Mouse (Mus musculus): ENCODE measurements around the gene Fbxw4. TPM values are rescaled to one million over a fixed set of nuclear protein-coding genes. Genes with fewer than 3 reads are reported as not detected.

Gene Fbxw4
- total and polyA plus RNA-seq, 3 experiments, result 28.1 to 61.5 (median 31.2) TPM

- no peak overlapping the region for H3K9ac ChIP-seq (ENCODE audit: low read depth, low read length)
- no peaks in the 10 kb centered on the region; the same call in 1 of the 2 replicates for H3K27me3 ChIP-seq (ENCODE audit: control insufficient read depth, insufficient read depth, low read length)
- H3K4me1 ChIP-seq (ENCODE audit: control insufficient read depth, insufficient read depth, low read length), result peaks cover 1% of the 10 kb centered on the region; the same call in 1 of the 2 replicates
- H3K79me2 ChIP-seq (replicated peaks; ENCODE audit: control insufficient read depth, insufficient read depth, low read length), result peaks cover 2% of the 10 kb centered on the region
- H3K27ac ChIP-seq, result no peak overlapping the region
- no peak for DNase-seq
- H3K36me3 ChIP-seq (ENCODE audit: control insufficient read depth, insufficient read depth, low read length), result no peaks in the 10 kb centered on the region
- no peak overlapping the region for H3K4me3 ChIP-seq
- no peak for TF ChIP-seq CTCF (IDR thresholded peaks at IDR 0.05)
- TF ChIP-seq POLR2A (IDR thresholded peaks at IDR 0.05; ENCODE audit: insufficient read depth, low read depth, low read length), result no peak
- no peak for TF ChIP-seq EP300 (IDR thresholded peaks at IDR 0.05; ENCODE audit: insufficient read depth, low read depth, low read length)
- 80% methylated on average over 7 of the region's 7 CpGs for WGBS
- intact Hi-C loops (cut with DNase I), result loop anchor here (2.0 kb wide), 1 partner anchor 28 kb away; no protein-coding TSS in a partner anchor
Observed at GRCm38 (mm10) chr19:45640691-45641090, 19.4 kb downstream of the Fbxw4 start.

DNA sequence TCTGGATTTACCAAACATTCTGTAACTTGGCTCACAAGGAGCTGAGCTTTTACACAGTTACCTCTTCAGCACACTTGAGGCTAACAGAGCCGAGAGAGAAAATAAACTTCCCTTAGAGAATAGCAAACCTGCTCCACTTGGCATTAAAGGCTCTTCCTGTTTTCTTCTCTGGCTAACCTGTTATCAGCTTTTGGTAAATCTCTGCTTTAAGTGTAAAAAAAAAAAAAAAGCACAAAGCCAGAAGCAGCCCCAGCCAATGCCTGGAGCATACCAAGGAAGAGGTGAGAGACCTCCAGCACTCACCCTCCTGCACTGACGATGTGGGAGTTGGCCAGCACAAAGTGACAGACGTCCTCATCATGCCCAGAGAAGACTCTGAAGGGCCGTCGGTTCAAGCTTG, 24.2 kb downstream of the Fbxw4 start:
- no peaks in the 10 kb centered on the region; the same call in 1 of the 2 replicates for H3K79me2 ChIP-seq (replicated peaks; ENCODE audit: control insufficient read depth, insufficient read depth, low read length)
- no peaks in the 10 kb centered on the region for H3K36me3 ChIP-seq (ENCODE audit: control insufficient read depth, insufficient read depth, low read length)
- TF ChIP-seq EP300 (IDR thresholded peaks at IDR 0.05; ENCODE audit: insufficient read depth, low read depth, low read length), result no peak
- no peak for TF ChIP-seq CTCF (IDR thresholded peaks at IDR 0.05)
- TF ChIP-seq POLR2A (IDR thresholded peaks at IDR 0.05; ENCODE audit: insufficient read depth, low read depth, low read length), result no peak
- WGBS, result 52% methylated on average over 5 of the region's 5 CpGs
- intact Hi-C loops (cut with DNase I), result no loop called here
- H3K27ac ChIP-seq, result no peak overlapping the region
- H3K4me1 ChIP-seq (ENCODE audit: control insufficient read depth, insufficient read depth, low read length), result peaks cover 1% of the 10 kb centered on the region; the same call in 1 of the 2 replicates
- H3K27me3 ChIP-seq (ENCODE audit: control insufficient read depth, insufficient read depth, low read length), result no peaks in the 10 kb centered on the region; the same call in 1 of the 2 replicates
- H3K4me3 ChIP-seq, result no peak overlapping the region
- H3K9ac ChIP-seq (ENCODE audit: low read depth, low read length), result no peak overlapping the region
- no peak for DNase-seq

DNA sequence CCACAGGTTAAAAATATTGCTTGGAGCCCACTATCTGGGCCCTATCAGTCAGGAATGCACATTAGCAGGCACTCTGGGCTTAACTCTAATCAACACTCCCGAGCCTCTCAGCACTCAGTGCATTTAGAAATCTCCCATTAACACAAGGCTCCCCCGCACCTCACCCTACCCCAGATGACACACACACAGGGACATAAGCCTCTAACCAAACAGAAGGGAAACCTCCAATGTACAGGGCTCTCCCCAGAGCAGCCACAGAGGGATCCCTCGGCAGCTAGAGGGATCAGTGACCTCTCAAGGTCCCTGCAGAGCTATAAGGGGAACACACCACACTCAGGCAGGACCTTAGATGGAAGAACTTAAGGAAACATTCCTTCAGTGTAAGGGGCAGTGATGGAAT, 28.5 kb downstream of the Fbxw4 start:
- no peaks in the 10 kb centered on the region for H3K36me3 ChIP-seq (ENCODE audit: control insufficient read depth, insufficient read depth, low read length)
- intact Hi-C loops (cut with DNase I), result no loop called here
- no peak overlapping the region for H3K27ac ChIP-seq
- no peaks in the 10 kb centered on the region for H3K4me1 ChIP-seq (ENCODE audit: control insufficient read depth, insufficient read depth, low read length)
- 38% methylated on average over 3 of the region's 3 CpGs for WGBS
- H3K79me2 ChIP-seq (replicated peaks; ENCODE audit: control insufficient read depth, insufficient read depth, low read length), result no peaks in the 10 kb centered on the region
- no peak overlapping the region for H3K4me3 ChIP-seq
- no peak for DNase-seq
- no peak for TF ChIP-seq EP300 (IDR thresholded peaks at IDR 0.05; ENCODE audit: insufficient read depth, low read depth, low read length)
- TF ChIP-seq POLR2A (IDR thresholded peaks at IDR 0.05; ENCODE audit: insufficient read depth, low read depth, low read length), result no peak
- no peak for TF ChIP-seq CTCF (IDR thresholded peaks at IDR 0.05)
- H3K27me3 ChIP-seq (ENCODE audit: control insufficient read depth, insufficient read depth, low read length), result no peaks in the 10 kb centered on the region
- no peak overlapping the region for H3K9ac ChIP-seq (ENCODE audit: low read depth, low read length)

GRCm38 (mm10) chr19:45630953-45631352, 29.2 kb downstream of the Fbxw4 start:
- H3K27me3 ChIP-seq (ENCODE audit: control insufficient read depth, insufficient read depth, low read length), result no peaks in the 10 kb centered on the region
- TF ChIP-seq CTCF (IDR thresholded peaks at IDR 0.05), result no peak
- TF ChIP-seq POLR2A (IDR thresholded peaks at IDR 0.05; ENCODE audit: insufficient read depth, low read depth, low read length), result no peak
- TF ChIP-seq EP300 (IDR thresholded peaks at IDR 0.05; ENCODE audit: insufficient read depth, low read depth, low read length), result no peak
- DNase-seq, result no peak
- intact Hi-C loops (cut with DNase I), result no loop called here
- no peak overlapping the region for H3K9ac ChIP-seq (ENCODE audit: low read depth, low read length)
- no peaks in the 10 kb centered on the region for H3K4me1 ChIP-seq (ENCODE audit: control insufficient read depth, insufficient read depth, low read length)
- no peaks in the 10 kb centered on the region for H3K36me3 ChIP-seq (ENCODE audit: control insufficient read depth, insufficient read depth, low read length)
- WGBS, result 55% methylated on average over 5 of the region's 5 CpGs
- no peaks in the 10 kb centered on the region for H3K79me2 ChIP-seq (replicated peaks; ENCODE audit: control insufficient read depth, insufficient read depth, low read length)
- H3K4me3 ChIP-seq, result no peak overlapping the region
- no peak overlapping the region for H3K27ac ChIP-seq

- Histone ChIP-seq H3K79me2 (replicated peaks; ENCODE audit: control insufficient read depth, insufficient read depth, low read length) (no peaks in the 10 kb centered on the region), H3K4me1 (ENCODE audit: control insufficient read depth, insufficient read depth, low read length) (no peaks in the 10 kb centered on the region), H3K27me3 (ENCODE audit: control insufficient read depth, insufficient read depth, low read length) (no peaks in the 10 kb centered on the region), H3K36me3 (ENCODE audit: control insufficient read depth, insufficient read depth, low read length) (no peaks in the 10 kb centered on the region), H3K27ac (no peak overlapping the region), H3K4me3 (no peak overlapping the region), H3K9ac (ENCODE audit: low read depth, low read length) (no peak overlapping the region)
- WGBS, result 95% methylated on average over 3 of the region's 3 CpGs
- intact Hi-C loops (cut with DNase I), result no loop called here
- TF ChIP-seq POLR2A (IDR thresholded peaks at IDR 0.05; ENCODE audit: insufficient read depth, low read depth, low read length) (no peak), CTCF (IDR thresholded peaks at IDR 0.05) (peak; percentile 42), EP300 (IDR thresholded peaks at IDR 0.05; ENCODE audit: insufficient read depth, low read depth, low read length) (no peak)
- no peak for DNase-seq
Observed at GRCm38 (mm10) chr19:45629219-45629618, 30.9 kb downstream of the Fbxw4 start.

DNA sequence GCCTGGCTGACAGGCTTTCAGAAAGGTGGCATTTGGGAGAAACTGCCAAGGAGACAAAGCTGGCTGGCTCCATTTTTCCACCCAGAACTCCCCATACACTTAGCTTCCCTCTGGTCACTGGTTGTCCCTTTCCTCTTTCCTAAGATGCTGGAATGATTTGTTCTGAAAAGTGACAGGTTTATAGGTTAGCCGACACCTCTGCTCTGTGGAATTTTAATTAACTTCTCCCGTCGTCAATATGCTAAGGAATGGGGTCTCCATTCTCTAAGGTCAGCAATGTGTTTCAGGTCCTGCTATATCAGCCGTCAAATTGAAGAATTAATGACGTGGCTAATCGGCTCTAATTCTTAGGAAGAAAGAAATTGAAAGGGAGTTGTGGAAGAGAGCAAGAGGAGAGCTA, 31.5 kb downstream of the Fbxw4 start:
- Histone ChIP-seq H3K27ac (no peak overlapping the region), H3K4me3 (no peak overlapping the region), H3K27me3 (ENCODE audit: control insufficient read depth, insufficient read depth, low read length) (no peaks in the 10 kb centered on the region), H3K36me3 (ENCODE audit: control insufficient read depth, insufficient read depth, low read length) (no peaks in the 10 kb centered on the region), H3K4me1 (ENCODE audit: control insufficient read depth, insufficient read depth, low read length) (no peaks in the 10 kb centered on the region), H3K9ac (ENCODE audit: low read depth, low read length) (no peak overlapping the region), H3K79me2 (replicated peaks; ENCODE audit: control insufficient read depth, insufficient read depth, low read length) (no peaks in the 10 kb centered on the region)
- DNase-seq, result no peak
- no peak for TF ChIP-seq POLR2A (IDR thresholded peaks at IDR 0.05; ENCODE audit: insufficient read depth, low read depth, low read length)
- TF ChIP-seq CTCF (IDR thresholded peaks at IDR 0.05), result no peak
- TF ChIP-seq EP300 (IDR thresholded peaks at IDR 0.05; ENCODE audit: insufficient read depth, low read depth, low read length), result no peak
- 85% methylated on average over 6 of the region's 6 CpGs for WGBS
- intact Hi-C loops (cut with DNase I), result no loop called here

Measured in heart, adult 2 months (tissue).